Mouse (Mus musculus) heart, postnatal 36 days (tissue): ENCODE measurements around the gene Stra6l. TPM values are rescaled to one million over a fixed set of nuclear protein-coding genes. Genes with fewer than 3 reads are reported as not detected.

Experiments used
- DNase-seq, 2 experiments: peaks; one replicate each; pipeline ENCODE4 v3.0.0; 2021 to 2022
- intact Hi-C: fragments of 180-260 bp; cut with DNase I; formaldehyde crosslinking; loops from one replicate; pipeline ENCODE4 v1.15.1; 2025
- total RNA-seq, 2 experiments: library from RNA; stranded (reverse); gene quantifications; 2 replicates each; pipeline ENCODE4 v1.2.3; 2021

The Stra6l gene
- total RNA-seq, 2 experiments from 2014 or later = not detected

- intact Hi-C loops = no loop called here
- no peak for DNase-seq
These were observed 15.0 kb upstream of the Stra6l start for GRCm38 (mm10) chr4:45833461-45833860.

- intact Hi-C loops = no loop called here
- peak; percentile 23 to 41 for DNase-seq
These were observed 4.1 kb upstream of the Stra6l start for GRCm38 (mm10) chr4:45844355-45844754.

- intact Hi-C loops = no loop called here
- no peak for DNase-seq
These were observed 2.2 kb upstream of the Stra6l start for GRCm38 (mm10) chr4:45846263-45846662.

GRCm38 (mm10) chr4:45848825-45849156, 327 bp downstream of the Stra6l start:
- intact Hi-C loops = no loop called here
- DNase-seq = no peak

GRCm38 (mm10) chr4:45849419-45849818, 955 bp downstream of the Stra6l start:
- DNase-seq = no peak
- intact Hi-C loops = no loop called here

GRCm38 (mm10) chr4:45851640-45852051, 3.2 kb downstream of the Stra6l start:
- intact Hi-C loops = loop anchor here (10.0 kb wide), 2 partner anchors 757 to 837 kb away; partner anchors contain the start of genes Polr1e and Zbtb5
- DNase-seq = no peak

GRCm38 (mm10) chr4:45853496-45854246, 5.2 kb downstream of the Stra6l start:
- intact Hi-C loops = loop anchor here (10.0 kb wide), 2 partner anchors 759 to 839 kb away; partner anchors contain the start of genes Polr1e and Zbtb5
- no peak for DNase-seq

GRCm38 (mm10) chr4:45855803-45856424, 7.5 kb downstream of the Stra6l start:
- peak; percentile 76 to 79 for DNase-seq
- intact Hi-C loops = loop anchor here (5.0 to 10.0 kb wide), 5 partner anchors 309 to 841 kb away; partner anchors contain the start of genes Polr1e and Zbtb5

GRCm38 (mm10) chr4:45861160-45861559, 12.7 kb downstream of the Stra6l start:
- intact Hi-C loops = no loop called here
- no peak for DNase-seq

- DNase-seq = no peak
- intact Hi-C loops = no loop called here
These were observed 19.0 kb downstream of the Stra6l start for GRCm38 (mm10) chr4:45867416-45867815.

- no peak for DNase-seq
- intact Hi-C loops = no loop called here
These were observed 20.8 kb downstream of the Stra6l start for GRCm38 (mm10) chr4:45869021-45869815.

GRCm38 (mm10) chr4:45872147-45872546, 23.7 kb downstream of the Stra6l start:
- intact Hi-C loops = loop anchor here (10.0 kb wide), 1 partner anchor 253 kb away; no protein-coding TSS in a partner anchor
- no peak for DNase-seq

- DNase-seq = peak; percentile 9 to 14
- intact Hi-C loops = loop anchor here (10.0 kb wide), 1 partner anchor 246 kb away; no protein-coding TSS in a partner anchor
These were observed 30.5 kb downstream of the Stra6l start for GRCm38 (mm10) chr4:45878929-45879328.

GRCm38 (mm10) chr4:45882521-45882920, 34.1 kb downstream of the Stra6l start:
- intact Hi-C loops = no loop called here
- no peak for DNase-seq

- DNase-seq = no peak
- intact Hi-C loops = no loop called here
These were observed 34.8 kb downstream of the Stra6l start for GRCm38 (mm10) chr4:45883250-45883649.

GRCm38 (mm10) chr4:45889487-45889886, 41.0 kb downstream of the Stra6l start:
- no peak for DNase-seq
- intact Hi-C loops = no loop called here

GRCm38 (mm10) chr4:45890066-45890761, 41.8 kb downstream of the Stra6l start, which contains the start of gene Ccdc180:
Ccdc180 (plus strand) TSS chr4:45890303.
- peak; percentile 37 to 52 for DNase-seq
- intact Hi-C loops = no loop called here

GRCm38 (mm10) chr4:45896425-45897081, 48.1 kb downstream of the Stra6l start:
- intact Hi-C loops = no loop called here
- DNase-seq = no peak

- intact Hi-C loops = no loop called here
- DNase-seq = no peak
These were observed 49.9 kb downstream of the Stra6l start for GRCm38 (mm10) chr4:45898413-45898812.

- DNase-seq = no peak
- intact Hi-C loops = no loop called here
These were observed 60.8 kb downstream of the Stra6l start for GRCm38 (mm10) chr4:45909256-45909655.
